Mouse (Mus musculus) forebrain, embryonic 16.5 days (tissue): ENCODE data around the gene Ano6. TPM values are rescaled to one million over a fixed set of nuclear protein-coding genes. Genes with fewer than 3 reads are reported as not detected.

Source experiments
- ATAC-seq: fragments of 200-750 bp; cut with Nextera tagmentation; 2 replicates; pipeline ENCODE4 v1.8.0; 2017; ENCODE audit warnings: mild to moderate bottlenecking, moderate library complexity
- H3K27ac ChIP-seq: fragments of 300-500 bp; sonication (generic); 2 replicates; pipeline ENCODE4 v1.5.1; 2014; ENCODE audit warnings: low read length, control low read depth
- H3K27me3 ChIP-seq: fragments of 300-500 bp; sonication (generic); replicated peaks from 2 replicates; pipeline ENCODE4 v1.6.1; 2014; ENCODE audit warnings: low read length; ENCODE audit not compliant: control insufficient read depth, insufficient read depth
- H3K36me3 ChIP-seq: fragments of 300-500 bp; sonication (generic); 2 replicates; pipeline ENCODE4 v1.6.1; 2014; ENCODE audit not compliant: control insufficient read depth, insufficient read depth
- H3K4me1 ChIP-seq: fragments of 300-500 bp; sonication (generic); replicated peaks from 2 replicates; pipeline ENCODE4 v1.6.1; 2014; ENCODE audit warnings: low read length; ENCODE audit not compliant: control insufficient read depth, insufficient read depth
- H3K4me2 ChIP-seq: fragments of 300-500 bp; sonication (generic); 2 replicates; pipeline ENCODE4 v1.6.1; 2014; ENCODE audit warnings: mild to moderate bottlenecking, low read length, control low read depth
- H3K4me3 ChIP-seq: fragments of 300-500 bp; sonication (generic); replicated peaks from 2 replicates; pipeline ENCODE4 v1.5.1; 2014; ENCODE audit warnings: mild to moderate bottlenecking, low read length, control low read depth
- H3K9ac ChIP-seq: fragments of 300-500 bp; sonication (generic); replicated peaks from 2 replicates; pipeline ENCODE4 v1.6.1; 2014; ENCODE audit warnings: low read depth, low read length, control low read depth
- H3K9me3 ChIP-seq: fragments of 300-500 bp; sonication (generic); 2 replicates; pipeline ENCODE4 v1.6.1; 2016; ENCODE audit warnings: low read length; ENCODE audit not compliant: control insufficient read depth
- WGBS: fragments of 180-500 bp; shearing (Covaris S2); extraction: QIAGEN DNeasy Blood & Tissue Kit; methylation state at CpG from one replicate; pipeline ENCODE4 v1.1.7; 2014; 5-methylcytosine and 5-hydroxymethylcytosine counted together
- polyA plus RNA-seq: library from polyadenylated mRNA; unstranded; fragments of >200 nt; fragmentation: Nextera tagmentation; extraction: Ambion mirVana; gene quantifications from 2 replicates; pipeline ENCODE4 v1.2.1, GENCODE M21; 2015

Ano6 gene
- polyA plus RNA-seq, 1 experiment from 2014 or later: 24.6 TPM

DNA sequence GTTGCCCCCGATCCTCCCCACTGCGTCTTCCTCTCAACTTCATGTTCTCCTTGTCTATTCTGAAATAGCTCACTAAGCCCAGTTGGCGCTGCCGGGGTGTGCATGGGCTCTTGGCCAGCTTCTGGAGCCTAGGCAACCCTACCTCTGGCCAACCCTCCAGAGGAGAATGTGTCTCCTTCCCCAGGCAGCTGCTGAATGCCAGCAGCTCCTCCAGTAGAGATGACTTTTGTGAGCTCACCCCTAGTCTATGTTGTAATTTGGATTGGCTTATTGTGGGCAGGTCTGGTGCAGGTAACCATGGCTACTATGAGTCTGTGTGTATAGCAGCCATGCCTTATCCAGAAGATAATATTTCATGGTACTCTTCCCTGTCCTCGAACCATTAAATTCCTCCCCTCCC, 141.7 kb downstream of the Ano6 start:
- Histone ChIP-seq H3K9ac (no peak overlapping the region), H3K4me2 (no peak overlapping the region), H3K27me3 (no peaks in the 10 kb centered on the region), H3K4me3 (no peak overlapping the region), H3K27ac (no peak overlapping the region), H3K9me3 (no peaks in the 10 kb centered on the region), H3K4me1 (peaks cover 15% of the 10 kb centered on the region), H3K36me3 (no peaks in the 10 kb centered on the region; the same call in 1 of the 2 replicates)
- 70% methylated on average over 5 of the region's 5 CpGs for WGBS
- ATAC-seq: peak; percentile 26; the same call in 1 of the 2 replicates

- 50% methylated on average over 11 of the region's 11 CpGs for WGBS
- H3K4me1 ChIP-seq: peaks cover 15% of the 10 kb centered on the region
- peak; percentile 67; the same call in 1 of the 2 replicates for ATAC-seq
- peaks cover 2% of the 10 kb centered on the region; the same call in 1 of the 2 replicates for H3K9me3 ChIP-seq
- no peak overlapping the region for H3K4me3 ChIP-seq
- no peak overlapping the region for H3K27ac ChIP-seq
- no peak overlapping the region for H3K9ac ChIP-seq
- H3K27me3 ChIP-seq: no peaks in the 10 kb centered on the region
- H3K4me2 ChIP-seq: no peak overlapping the region
- H3K36me3 ChIP-seq: peaks cover 3% of the 10 kb centered on the region; the same call in 1 of the 2 replicates
Measured at GRCm38 (mm10) chr15:95935141-95935540, 144.5 kb downstream of the Ano6 start.

- no peak overlapping the region for H3K9ac ChIP-seq
- peaks cover 8% of the 10 kb centered on the region; the same call in 1 of the 2 replicates for H3K36me3 ChIP-seq
- ATAC-seq: no peak
- H3K27ac ChIP-seq: no peak overlapping the region
- H3K27me3 ChIP-seq: no peaks in the 10 kb centered on the region
- no peak overlapping the region for H3K4me2 ChIP-seq
- WGBS: 56% methylated on average over 4 of the region's 4 CpGs
- no peak overlapping the region for H3K4me3 ChIP-seq
- H3K4me1 ChIP-seq: peaks cover 11% of the 10 kb centered on the region
- H3K9me3 ChIP-seq: peaks cover 2% of the 10 kb centered on the region; the same call in 1 of the 2 replicates
Measured at GRCm38 (mm10) chr15:95943470-95943869, 152.8 kb downstream of the Ano6 start.

GRCm38 (mm10) chr15:95944299-95944698, 153.7 kb downstream of the Ano6 start:
- H3K36me3 ChIP-seq: peaks cover 4% of the 10 kb centered on the region; the same call in 1 of the 2 replicates
- WGBS: 65% methylated on average over 6 of the region's 6 CpGs
- H3K4me3 ChIP-seq: no peak overlapping the region
- peaks cover 11% of the 10 kb centered on the region for H3K4me1 ChIP-seq
- H3K27ac ChIP-seq: no peak overlapping the region
- ATAC-seq: no peak
- no peaks in the 10 kb centered on the region; the same call in 1 of the 2 replicates for H3K9me3 ChIP-seq
- H3K9ac ChIP-seq: no peak overlapping the region
- H3K27me3 ChIP-seq: no peaks in the 10 kb centered on the region
- no peak overlapping the region for H3K4me2 ChIP-seq

- Histone ChIP-seq H3K4me2 (no peak overlapping the region), H3K4me3 (no peak overlapping the region), H3K9me3 (no peaks in the 10 kb centered on the region), H3K9ac (no peak overlapping the region), H3K27me3 (no peaks in the 10 kb centered on the region), H3K36me3 (peaks cover 10% of the 10 kb centered on the region), H3K4me1 (peaks cover 11% of the 10 kb centered on the region), H3K27ac (no peak overlapping the region; the same call in 1 of the 2 replicates)
- WGBS: 27% methylated on average over 11 of the region's 11 CpGs
- ATAC-seq: peak; percentile 68
Measured at GRCm38 (mm10) chr15:95945951-95946708, 155.5 kb downstream of the Ano6 start.

DNA sequence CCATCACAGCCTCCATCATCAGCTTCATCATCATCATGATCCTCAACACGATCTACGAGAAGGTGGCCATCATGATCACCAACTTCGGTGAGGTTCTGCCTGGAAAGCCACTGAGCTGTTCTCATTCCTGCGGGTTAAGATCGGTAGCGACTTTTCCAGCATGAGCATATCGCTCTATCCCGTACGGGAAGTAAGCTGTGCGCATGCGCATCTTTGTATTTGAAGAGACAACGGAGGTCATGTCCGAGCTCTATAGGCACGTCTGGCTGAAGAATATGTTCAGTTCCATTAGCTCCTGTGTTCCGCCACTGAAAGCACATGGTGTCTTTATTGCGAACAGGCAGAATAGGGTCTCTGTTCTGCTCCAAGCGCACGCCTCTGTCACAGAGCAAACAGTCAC, 157.8 kb downstream of the Ano6 start:
- H3K4me1 ChIP-seq: peaks cover 11% of the 10 kb centered on the region
- H3K36me3 ChIP-seq: peaks cover 10% of the 10 kb centered on the region
- no peaks in the 10 kb centered on the region for H3K9me3 ChIP-seq
- no peak overlapping the region for H3K27ac ChIP-seq
- no peaks in the 10 kb centered on the region for H3K27me3 ChIP-seq
- 89% methylated on average over 18 of the region's 18 CpGs for WGBS
- no peak for ATAC-seq
- no peak overlapping the region for H3K4me3 ChIP-seq
- no peak overlapping the region for H3K4me2 ChIP-seq
- H3K9ac ChIP-seq: no peak overlapping the region

DNA sequence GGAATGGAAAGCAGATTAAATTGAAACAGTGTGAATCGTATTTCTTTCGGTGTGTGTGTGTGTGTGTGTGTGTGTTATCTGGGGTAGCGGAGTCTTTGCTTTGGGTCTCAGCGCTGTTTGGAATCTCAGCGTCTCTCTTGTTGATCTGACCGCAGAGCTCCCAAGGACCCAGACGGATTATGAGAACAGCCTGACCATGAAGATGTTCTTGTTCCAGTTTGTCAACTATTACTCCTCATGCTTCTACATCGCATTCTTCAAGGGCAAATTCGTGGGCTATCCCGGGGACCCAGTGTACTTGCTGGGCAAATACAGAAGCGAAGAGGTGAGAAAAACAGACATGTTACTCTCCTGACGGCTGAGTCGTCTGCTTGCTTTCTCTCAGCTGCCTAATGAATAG, 158.7 kb downstream of the Ano6 start:
- no peaks in the 10 kb centered on the region for H3K27me3 ChIP-seq
- 89% methylated on average over 13 of the region's 13 CpGs for WGBS
- H3K9ac ChIP-seq: no peak overlapping the region
- peaks cover 11% of the 10 kb centered on the region for H3K4me1 ChIP-seq
- H3K4me3 ChIP-seq: no peak overlapping the region
- ATAC-seq: no peak
- no peaks in the 10 kb centered on the region for H3K9me3 ChIP-seq
- H3K4me2 ChIP-seq: no peak overlapping the region
- H3K36me3 ChIP-seq: peaks cover 10% of the 10 kb centered on the region
- no peak overlapping the region for H3K27ac ChIP-seq

DNA sequence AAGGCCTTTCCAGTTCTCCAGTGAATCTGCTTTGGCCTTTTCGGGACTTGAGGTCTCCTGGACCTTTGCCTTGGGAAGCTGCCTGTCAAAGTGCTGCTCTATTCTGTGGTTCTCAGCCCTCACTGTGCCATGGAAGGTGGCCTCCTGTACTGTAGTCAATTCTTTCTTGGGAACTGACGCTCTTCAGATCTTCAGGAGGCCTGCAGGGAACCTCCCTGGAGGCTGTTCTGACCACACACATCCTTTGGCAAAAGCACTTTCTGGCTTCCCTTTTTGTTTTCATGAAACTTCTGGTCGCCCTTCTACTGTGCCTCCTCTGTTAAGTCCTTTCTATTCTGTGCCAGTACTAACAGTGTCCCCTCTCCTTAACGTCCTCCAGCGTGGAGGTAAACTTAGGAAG, 160.9 kb downstream of the Ano6 start:
- no peak overlapping the region for H3K27ac ChIP-seq
- WGBS: 59% methylated on average over 5 of the region's 5 CpGs

DNA sequence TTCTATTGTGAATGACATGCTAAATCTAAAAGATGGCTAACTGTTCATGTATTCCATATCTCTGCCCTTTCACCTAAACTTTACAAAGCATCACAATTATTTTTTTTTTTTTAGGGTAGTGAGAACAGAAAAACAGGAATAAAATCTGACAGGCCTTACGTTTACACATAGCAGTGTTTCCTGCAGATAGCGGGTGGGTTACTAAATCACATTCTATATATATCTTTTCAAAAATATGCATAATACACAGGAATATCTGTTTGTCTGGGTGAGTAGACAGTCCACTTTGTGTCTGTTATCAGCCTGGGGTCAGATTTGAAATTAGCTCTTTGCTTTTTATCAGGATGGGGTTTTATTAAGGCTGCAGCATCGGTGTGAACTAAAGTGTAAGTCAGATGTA, 166.0 kb downstream of the Ano6 start:
- H3K4me3 ChIP-seq: no peak overlapping the region
- no peak overlapping the region for H3K27ac ChIP-seq
- 94% methylated on average over 3 of the region's 3 CpGs for WGBS
- no peaks in the 10 kb centered on the region for H3K27me3 ChIP-seq
- H3K4me1 ChIP-seq: no peaks in the 10 kb centered on the region
- no peak overlapping the region for H3K4me2 ChIP-seq
- no peaks in the 10 kb centered on the region for H3K36me3 ChIP-seq
- no peaks in the 10 kb centered on the region for H3K9me3 ChIP-seq
- no peak for ATAC-seq
- no peak overlapping the region for H3K9ac ChIP-seq

More for the DNA sequence above, 160.9 kb downstream of the Ano6 start:
- Histone ChIP-seq H3K27me3 (no peaks in the 10 kb centered on the region), H3K36me3 (peaks cover 10% of the 10 kb centered on the region), H3K4me2 (no peak overlapping the region), H3K4me3 (no peak overlapping the region), H3K9me3 (no peaks in the 10 kb centered on the region), H3K9ac (no peak overlapping the region), H3K4me1 (peaks cover 2% of the 10 kb centered on the region)
- no peak for ATAC-seq
